Mouse (Mus musculus): ENCODE results near the gene Dnase2a.

DNA sequence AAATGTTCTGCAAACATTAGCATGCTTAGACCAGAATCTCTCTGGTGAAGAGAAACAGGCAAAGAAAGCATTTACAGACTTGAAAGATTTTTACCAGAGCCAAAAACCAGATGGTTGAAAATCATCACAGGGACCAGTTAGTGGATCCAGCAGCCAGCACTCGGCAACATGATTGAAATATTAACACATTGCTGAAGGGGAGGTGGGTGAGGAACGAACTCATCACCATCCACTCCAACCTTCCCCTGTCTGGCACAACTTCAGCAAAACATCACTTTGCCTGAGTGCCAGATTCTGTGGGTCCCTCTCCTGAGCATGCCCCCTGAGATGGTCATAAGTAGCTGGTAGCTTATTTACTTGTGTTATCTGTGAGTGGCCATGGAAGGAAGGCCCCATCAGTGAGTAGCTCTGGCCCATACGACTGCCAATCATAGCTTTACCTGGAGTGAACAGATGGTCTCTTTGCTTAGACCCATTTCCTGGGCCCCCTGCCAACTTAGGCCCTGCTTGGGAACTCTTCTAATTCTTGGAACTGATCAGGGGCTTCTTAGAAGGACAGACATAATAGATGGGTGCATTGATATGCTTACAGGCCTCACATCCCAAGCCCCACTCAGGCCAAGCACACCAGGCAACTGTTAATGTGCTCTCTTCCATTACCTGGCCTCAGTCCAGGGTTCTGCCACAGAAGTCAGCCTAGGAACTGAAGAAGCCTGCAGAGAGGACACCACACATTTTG lies 30.9 kb upstream of the Dnase2a start:
- TF ChIP-seq CTCF (IDR thresholded peaks at IDR 0.05; ENCODE audit: low read depth) (no peak), EP300 (IDR thresholded peaks at IDR 0.05; ENCODE audit: low read depth) (no peak)

All from liver, embryonic 14.5 days (tissue).